Mouse (Mus musculus) small intestine, adult 2 months (tissue): ENCODE measurements around the gene Tmem189. TPM values are rescaled to one million over a fixed set of nuclear protein-coding genes. Genes with fewer than 3 reads are reported as not detected.
A peak's percentile ranks its signal among the peaks of the same experiment; 100 is the strongest.

Experiments used
- H3K27ac ChIP-seq: fragments of 200-500 bp; 2 replicates; pipeline ENCODE4 v1.5.1; 2012; ENCODE audit warnings: low read depth, low read length, control low read depth, inconsistent platforms; ENCODE audit not compliant: insufficient read depth
- H3K27me3 ChIP-seq: fragments of 200-500 bp; 2 replicates; pipeline ENCODE4 v1.6.1; 2012; ENCODE audit warnings: mild to moderate bottlenecking, moderate library complexity, low read length, inconsistent platforms; ENCODE audit not compliant: control insufficient read depth, insufficient read depth
- H3K36me3 ChIP-seq: fragments of 200-500 bp; 2 replicates; pipeline ENCODE4 v1.6.1; 2012; ENCODE audit warnings: mild to moderate bottlenecking, low read length, control low read depth, inconsistent platforms; ENCODE audit not compliant: control insufficient read depth, insufficient read depth
- H3K4me1 ChIP-seq: fragments of 200-500 bp; 2 replicates; pipeline ENCODE4 v1.6.1; 2012; ENCODE audit warnings: low read length, inconsistent platforms, mixed read lengths; ENCODE audit not compliant: control insufficient read depth, insufficient read depth, insufficient read length
- H3K4me3 ChIP-seq: fragments of 200-500 bp; 2 replicates; pipeline ENCODE4 v1.5.1; 2012; ENCODE audit warnings: low read depth, mild to moderate bottlenecking, control low read depth, inconsistent platforms, low read length, moderate library complexity
- CTCF ChIP-seq: fragments of 200-500 bp; IDR thresholded peaks from 2 replicates; pipeline ENCODE4 v1.5.1; 2012; ENCODE audit warnings: low read depth, mild to moderate bottlenecking, control low read depth, inconsistent platforms, low read length, moderate library complexity, mixed read lengths; ENCODE audit not compliant: insufficient replicate concordance, insufficient read length; ENCODE audit errors: extremely low read depth
- POLR2A ChIP-seq: fragments of 200-500 bp; IDR thresholded peaks from 2 replicates; pipeline ENCODE4 v1.6.1; 2012; ENCODE audit warnings: low read depth, mild to moderate bottlenecking, control low read depth, inconsistent platforms, low read length, moderate library complexity
- WGBS: fragments of 180-500 bp; shearing (Covaris S2); methylation state at CpG from one replicate; pipeline ENCODE4 v1.1.7; 2018; 5-methylcytosine and 5-hydroxymethylcytosine counted together
- polyA plus RNA-seq: library from polyadenylated mRNA; depleted of rRNA; stranded (reverse); fragments of >200 nt; gene quantifications from 2 replicates; pipeline ENCODE4 v1.2.3, GENCODE M21; 2012; rRNA removed

Tmem189 gene
- polyA plus RNA-seq: 28.0 and 105 TPM in 2 replicates

GRCm38 (mm10) chr2:167689501-167690218, at the start of gene Tmem189:
Gene Tmem189, minus strand, starts transcription at chr2:167689822.
- under 1% methylated on average over 99 of the region's 99 CpGs for WGBS
- Histone ChIP-seq H3K27me3 (no peaks in the 10 kb centered on the region), H3K4me3 (peak within 1 kb of the TSS; percentile 91), H3K27ac (peak within 1 kb of the TSS; percentile 93), H3K36me3 (peaks cover 10% of the 10 kb centered on the region; the same call in 1 of the 2 replicates), H3K4me1 (peaks cover 36% of the 10 kb centered on the region)
- TF ChIP-seq POLR2A (peak; percentile 50), CTCF (no peak)

GRCm38 (mm10) chr2:167739030-167739429, 49.4 kb upstream of the Tmem189 start:
- 61% methylated on average over 6 of the region's 6 CpGs for whole genome bisulfite sequencing
- no peak overlapping the region for H3K27ac ChIP-seq
- no peak overlapping the region for H3K4me3 ChIP-seq
- TF ChIP-seq CTCF (no peak), POLR2A (no peak)
- no peaks in the 10 kb centered on the region for H3K27me3 ChIP-seq
- H3K4me1 ChIP-seq: no peaks in the 10 kb centered on the region
- H3K36me3 ChIP-seq: no peaks in the 10 kb centered on the region

GRCm38 (mm10) chr2:167734861-167735260, 45.2 kb upstream of the Tmem189 start:
- Histone ChIP-seq H3K27ac (no peak overlapping the region), H3K27me3 (no peaks in the 10 kb centered on the region), H3K4me3 (no peak overlapping the region), H3K36me3 (no peaks in the 10 kb centered on the region), H3K4me1 (peaks cover 8% of the 10 kb centered on the region)
- WGBS: 80% methylated on average over 10 of the region's 10 CpGs
- TF ChIP-seq CTCF (no peak), POLR2A (no peak)

- no peak overlapping the region for H3K4me3 ChIP-seq
- 23% methylated on average over 13 of the region's 13 CpGs for WGBS
These were observed 41.5 kb upstream of the Tmem189 start for GRCm38 (mm10) chr2:167731149-167731548.

GRCm38 (mm10) chr2:167730036-167730435, 40.4 kb upstream of the Tmem189 start:
- no peaks in the 10 kb centered on the region for H3K27me3 ChIP-seq
- H3K4me1 ChIP-seq: peaks cover 15% of the 10 kb centered on the region
- H3K36me3 ChIP-seq: no peaks in the 10 kb centered on the region
- no peak overlapping the region for H3K27ac ChIP-seq
- no peak overlapping the region for H3K4me3 ChIP-seq
- 32% methylated on average over 7 of the region's 7 CpGs for WGBS
- no peak for TF ChIP-seq CTCF
- no peak for TF ChIP-seq POLR2A

More at GRCm38 (mm10) chr2:167731149-167731548, 41.5 kb upstream of the Tmem189 start:
- peaks cover 15% of the 10 kb centered on the region for H3K4me1 ChIP-seq
- no peaks in the 10 kb centered on the region for H3K27me3 ChIP-seq
- no peak for TF ChIP-seq CTCF
- TF ChIP-seq POLR2A: no peak
- no peaks in the 10 kb centered on the region for H3K36me3 ChIP-seq
- no peak overlapping the region for H3K27ac ChIP-seq

GRCm38 (mm10) chr2:167727161-167727560, 37.5 kb upstream of the Tmem189 start:
- Histone ChIP-seq H3K36me3 (no peaks in the 10 kb centered on the region), H3K27me3 (no peaks in the 10 kb centered on the region), H3K27ac (no peak overlapping the region), H3K4me3 (no peak overlapping the region), H3K4me1 (peaks cover 17% of the 10 kb centered on the region)
- TF ChIP-seq POLR2A: no peak
- no peak for TF ChIP-seq CTCF
- 15% methylated on average over 13 of the region's 13 CpGs for WGBS

GRCm38 (mm10) chr2:167725879-167726278, 36.3 kb upstream of the Tmem189 start:
- no peak for TF ChIP-seq CTCF
- TF ChIP-seq POLR2A: no peak
- Histone ChIP-seq H3K36me3 (no peaks in the 10 kb centered on the region), H3K4me1 (peaks cover 23% of the 10 kb centered on the region), H3K27ac (no peak overlapping the region), H3K4me3 (no peak overlapping the region), H3K27me3 (no peaks in the 10 kb centered on the region)
- WGBS: 74% methylated on average over 10 of the region's 10 CpGs
